Mouse (Mus musculus) C3H10T1/2 (cell line): ENCODE measurements around the gene Spin2f. TPM values are rescaled to one million over a fixed set of nuclear protein-coding genes. Genes with fewer than 3 reads are reported as not detected.

Experiments
- polyA plus RNA-seq, 2 experiments: library from polyadenylated mRNA; unstranded; fragments of >200 nt; fragmentation: generic; extraction: Trizol; gene quantifications; one replicate each; pipeline ENCODE4 v1.2.1; 2012; ENCODE audit warnings: missing spikeins in 2 of 2

Spin2f gene
- polyA plus RNA-seq: not detected

DNA sequence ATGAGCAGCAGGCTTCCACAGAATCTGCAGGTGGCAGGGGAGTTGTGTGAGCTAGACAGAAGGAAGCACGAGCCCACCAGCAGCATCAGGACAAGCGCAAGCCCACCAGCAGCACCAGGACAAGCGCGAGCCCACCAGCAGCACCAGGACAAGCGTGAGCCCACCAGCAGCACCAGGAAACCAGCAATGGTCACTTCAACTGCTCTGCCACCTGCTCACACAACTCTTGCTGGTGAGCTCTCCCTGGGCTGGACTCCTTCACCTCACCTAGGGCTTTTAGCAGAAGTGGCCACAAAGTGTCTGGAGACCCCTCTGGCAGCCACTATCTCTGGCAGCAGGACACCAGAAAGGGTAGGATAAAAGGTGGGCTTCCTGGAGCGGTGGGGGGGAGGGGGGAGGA, at the start of gene Spin2f:
Spin2f (plus strand) TSS at position 301 of the 400 bp plus-strand sequence.

Other genes starting within 250 kb of the Spin2f start
- gene Btbd35f29, start 136.2 kb upstream of the Spin2f start, polyA plus RNA-seq: not detected
- gene Btbd35f26, start 82.6 kb downstream of the Spin2f start, polyA plus RNA-seq: not detected
- not detected for gene Btbd35f19, start 130.0 kb downstream of the Spin2f start, polyA plus RNA-seq